Mouse (Mus musculus) CH12.LX (cell line): ENCODE measurements around the gene Per1. TPM values are rescaled to one million over a fixed set of nuclear protein-coding genes. Genes with fewer than 3 reads are reported as not detected.

Experiments used
- DNase-seq: peaks from one replicate; pipeline ENCODE4 v3.0.0-alpha.2; 2013; ENCODE audit errors: extremely low read depth
- H3K27ac ChIP-seq: 2 replicates; pipeline ENCODE4 v1.5.1; 2012; ENCODE audit warnings: low read depth, mild to moderate bottlenecking, control low read depth, moderate library complexity; ENCODE audit not compliant: insufficient read depth
- H3K27me3 ChIP-seq: replicated peaks from 2 replicates; pipeline ENCODE3; 2012; ENCODE audit warnings: inconsistent platforms
- H3K36me3 ChIP-seq, 2 experiments: replicated peaks in 1 of 2; 2 replicates each; pipeline versions ENCODE3 to v1.6.1; 2012; ENCODE audit warnings: inconsistent platforms in 1 of 2, low read length in 1 of 2, mild to moderate bottlenecking in 1 of 2, mixed read lengths in 1 of 2, moderate library complexity in 1 of 2; ENCODE audit not compliant: control insufficient read depth in 1 of 2, insufficient read depth in 1 of 2
- H3K4me1 ChIP-seq, 2 experiments: 2 replicates each; pipeline ENCODE4 v1.6.1; 2012; ENCODE audit warnings: inconsistent platforms in 1 of 2, moderate library complexity in 1 of 2; ENCODE audit not compliant: insufficient read depth in 2 of 2, control insufficient read depth in 1 of 2
- H3K4me2 ChIP-seq: 2 replicates; pipeline ENCODE4 v1.6.1; 2012; ENCODE audit warnings: low read depth, mild to moderate bottlenecking, control low read depth; ENCODE audit not compliant: poor library complexity, insufficient read depth, severe bottlenecking
- H3K4me3 ChIP-seq, 3 experiments: fragments of 150-350 bp in 1 of 3; sonication (generic) in 1 of 3; replicated peaks in 1 of 3; 2 replicates each; pipeline versions ENCODE3 to v1.5.1; 2011 to 2012; ENCODE audit warnings: low read depth in 2 of 3, low read length in 2 of 3, mild to moderate bottlenecking in 2 of 3, moderate library complexity in 2 of 3, control low read depth in 1 of 3, improper control_type of control experiment in 1 of 3, inconsistent platforms in 1 of 3, mixed read lengths in 1 of 3; ENCODE audit not compliant: poor library complexity in 1 of 3
- H3K79me2 ChIP-seq: replicated peaks from 2 replicates; pipeline ENCODE4 v1.6.1; 2012; ENCODE audit warnings: mild to moderate bottlenecking, moderate library complexity; ENCODE audit not compliant: control insufficient read depth, poor library complexity, insufficient read depth, severe bottlenecking; ENCODE audit errors: extremely low read depth
- H3K9ac ChIP-seq: 2 replicates; pipeline ENCODE4 v1.6.1; 2012; ENCODE audit warnings: low read depth, mild to moderate bottlenecking, control low read depth, moderate library complexity; ENCODE audit not compliant: insufficient read depth
- H3K9me3 ChIP-seq: replicated peaks from 2 replicates; pipeline ENCODE3; 2012; ENCODE audit warnings: low read length, inconsistent platforms, mixed read lengths
- CTCF ChIP-seq, 2 experiments: IDR thresholded peaks in 1 of 2; conservative IDR thresholded peaks in 1 of 2; 2 replicates each; pipeline ENCODE4 v1.5.1; 2011 to 2012; ENCODE audit warnings: low read depth in 2 of 2, low read length in 2 of 2, improper control_type of control experiment in 1 of 2, inconsistent platforms in 1 of 2, mild to moderate bottlenecking in 1 of 2, moderate library complexity in 1 of 2
- ELF1 ChIP-seq: IDR thresholded peaks from 2 replicates; pipeline ENCODE4 v1.6.1; 2014; ENCODE audit warnings: low read depth, mild to moderate bottlenecking, inconsistent platforms, low read length, improper control_type of control experiment
- ETS1 ChIP-seq: conservative IDR thresholded peaks from 2 replicates; pipeline ENCODE4 v1.6.1; 2012; ENCODE audit warnings: low read depth, mild to moderate bottlenecking, inconsistent platforms, low read length, improper control_type of control experiment, moderate library complexity
- GABPA ChIP-seq: IDR thresholded peaks from 2 replicates; pipeline ENCODE4 v1.6.1; 2012; ENCODE audit warnings: low read depth, low read length, improper control_type of control experiment, inconsistent platforms; ENCODE audit not compliant: insufficient replicate concordance
- IRF4 ChIP-seq: IDR thresholded peaks from 2 replicates; pipeline ENCODE4 v1.6.1; 2014; ENCODE audit warnings: low read depth, mild to moderate bottlenecking, inconsistent platforms, low read length, improper control_type of control experiment
- MEF2A ChIP-seq: IDR thresholded peaks from 2 replicates; pipeline ENCODE4 v1.6.1; 2014; ENCODE audit warnings: low read depth, mild to moderate bottlenecking, inconsistent platforms, low read length, improper control_type of control experiment, borderline replicate concordance
- MXI1 ChIP-seq: IDR thresholded peaks from 2 replicates; pipeline ENCODE4 v1.6.1; 2011; ENCODE audit warnings: mild to moderate bottlenecking, low read depth, low read length, improper control_type of control experiment
- POLR2A ChIP-seq: IDR thresholded peaks from 2 replicates; pipeline ENCODE4 v1.6.1; 2011; ENCODE audit warnings: low read depth, mild to moderate bottlenecking, improper control_type of control experiment, low read length
- POLR2AphosphoS2 ChIP-seq: IDR thresholded peaks from 2 replicates; pipeline ENCODE4 v1.6.1; 2011; ENCODE audit warnings: low read depth, low read length, improper control_type of control experiment
- RAD21 ChIP-seq: IDR thresholded peaks from 2 replicates; pipeline ENCODE4 v1.6.1; 2011; ENCODE audit warnings: low read depth, mild to moderate bottlenecking, low read length, improper control_type of control experiment, moderate library complexity
- SIN3A ChIP-seq: IDR thresholded peaks from 2 replicates; pipeline ENCODE4 v1.6.1; 2012; ENCODE audit warnings: low read length, improper control_type of control experiment, inconsistent platforms
- SMC3 ChIP-seq: IDR thresholded peaks from 2 replicates; pipeline ENCODE4 v1.6.1; 2011; ENCODE audit warnings: low read depth, low read length, improper control_type of control experiment
- TBP ChIP-seq: conservative IDR thresholded peaks from 2 replicates; pipeline ENCODE4 v1.6.1; 2011; ENCODE audit warnings: low read depth, low read length, improper control_type of control experiment
- UBTF ChIP-seq: IDR thresholded peaks from 2 replicates; pipeline ENCODE4 v1.6.1; 2012; ENCODE audit warnings: low read depth, mild to moderate bottlenecking, inconsistent platforms, low read length, improper control_type of control experiment, moderate library complexity
- dilution Hi-C: fragments of 300-500 bp; cut with MboI; formaldehyde crosslinking; loops from 2 replicates; pipeline ENCODE4 v1.14.3; 2020; ENCODE audit warnings: low sequenced_read_pairs; ENCODE audit not compliant: extremely low pct_unique_long_range_greater_than_20kb, extremely low pct_ligation_motif_present
- in situ Hi-C: fragments of 300-500 bp; cut with MboI; formaldehyde crosslinking; loops from 3 replicates; pipeline ENCODE4 v1.14.3; 2019; ENCODE audit warnings: low sequenced_read_pairs, low pct_ligation_motif_present, low pct_unique_long_range_greater_than_20kb, mixed read lengths
- polyA plus RNA-seq: library from polyadenylated mRNA; unstranded; fragments of >175 nt; gene quantifications from 2 replicates; pipeline ENCODE4 v1.2.1, GENCODE M21; 2012; ENCODE audit warnings: low read depth; ENCODE audit not compliant: insufficient read length
- total RNA-seq, 2 experiments: library from RNA; depleted of rRNA; stranded (reverse); fragments of 300-350 nt in 1 of 2; fragments of >200 nt in 1 of 2; gene quantifications; 2 replicates each; pipeline ENCODE4 v1.2.3; 2012 to 2014

The Per1 gene
- total and polyA plus RNA-seq, 3 experiments, result 2.8 to 38.3 (median 11.8) TPM

DNA sequence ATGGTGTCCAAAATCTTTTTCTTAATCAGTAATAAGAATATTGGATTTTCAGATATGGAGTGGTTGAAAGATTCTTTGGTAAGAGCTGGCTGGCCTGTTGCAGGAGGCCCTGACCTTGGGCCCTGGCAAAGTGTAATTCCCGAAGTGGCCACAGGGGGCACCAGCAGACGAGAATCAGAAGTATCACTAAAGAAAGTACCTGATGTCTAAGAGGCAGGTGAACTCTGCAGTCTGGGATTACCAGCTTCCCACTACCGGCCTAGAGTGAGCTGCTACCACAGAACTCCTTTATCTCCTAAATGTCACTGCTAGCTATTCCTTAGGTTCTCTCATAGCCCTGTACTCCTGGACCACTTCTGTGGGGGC, 2.6 kb upstream of the Per1 start:
- Histone ChIP-seq H3K27me3 (peaks cover 9% of the 10 kb centered on the region), H3K4me2 (no peak overlapping the region), H3K9me3 (no peaks in the 10 kb centered on the region), H3K9ac (no peak overlapping the region), H3K4me1 (peaks cover 22 to 74% of the 10 kb centered on the region in 2 experiments), H3K27ac (no peak overlapping the region), H3K79me2 (peaks cover 29% of the 10 kb centered on the region), H3K36me3 (peaks cover 23 to 37% of the 10 kb centered on the region in 2 experiments), H3K4me3 (no peak overlapping the region)
- peak; percentile 82 for DNase-seq
- in situ Hi-C loops (loop anchor here (25.0 kb wide), 1 partner anchor 920 kb away; the partner anchor contains the start of genes Acadvl, Dlg4 and Dvl2), dilution Hi-C loops (no loop called here)
- TF ChIP-seq SIN3A (no peak), ETS1 (no peak), GABPA (no peak), ELF1 (no peak), CTCF (conservative IDR thresholded peaks at IDR 0.05 in 1 of 2, IDR thresholded peaks at IDR 0.05 in 1 of 2; ENCODE audit: low read depth in 2 of 2, low read length in 2 of 2) (peak; percentile 86 to 99), TBP (no peak), RAD21 (peak; percentile 70), IRF4 (peak; percentile 35; the same call in 1 of the 2 replicates), SMC3 (peak; percentile 52), MXI1 (peak; percentile 35; the same call in 1 of the 2 replicates), UBTF (no peak), MEF2A (0 out of 2 replicates have a peak, but pooled peaks have one; percentile 16)

GRCm38 (mm10) chr11:69092871-69093270, 2.1 kb upstream of the Per1 start:
- TF ChIP-seq CTCF (conservative IDR thresholded peaks at IDR 0.05 in 1 of 2, IDR thresholded peaks at IDR 0.05 in 1 of 2; ENCODE audit: low read depth in 2 of 2, low read length in 2 of 2), result peak in 1 of 2 experiments; percentile 45; a peak in 2 of 4 replicates
- TF ChIP-seq ETS1, result no peak
- TF ChIP-seq SMC3, result peak; percentile 17; the same call in 1 of the 2 replicates
- TF ChIP-seq POLR2AphosphoS2, result peak; percentile 33; the same call in 1 of the 2 replicates
- 0 out of 2 replicates have a peak, but pooled peaks have one; percentile 4 for TF ChIP-seq POLR2A
- Histone ChIP-seq H3K27ac (no peak overlapping the region), H3K36me3 (peaks cover 23 to 37% of the 10 kb centered on the region in 2 experiments), H3K9me3 (no peaks in the 10 kb centered on the region), H3K27me3 (peaks cover 6% of the 10 kb centered on the region), H3K4me2 (no peak overlapping the region), H3K79me2 (peaks cover 29% of the 10 kb centered on the region), H3K4me1 (peaks cover 20 to 74% of the 10 kb centered on the region in 2 experiments), H3K9ac (no peak overlapping the region), H3K4me3 (no peak overlapping the region)
- no peak for DNase-seq
- in situ Hi-C loops (loop anchor here (25.0 kb wide), 1 partner anchor 919 kb away; the partner anchor contains the start of genes Acadvl, Dlg4 and Dvl2), dilution Hi-C loops (no loop called here)
